ENCODE assay signal across 8 mouse cellular contexts in genomic region chr7:43671809-43672580, GRCm38 (mm10). TPM values are rescaled to one million over a fixed set of nuclear protein-coding genes. Genes with fewer than 3 reads are reported as not detected.
DNase-seq lines count a peak whose midpoint lies in the region; ATAC-seq lines count a peak whose summit lies in the region.

TSS of gene Ctu1 (plus strand) at chr7:43672016.

- H3K4me3 ChIP-seq in hindbrain, embryonic 11.5 days (ENCODE audit: low read depth, low read length) = peak within 1 kb of the TSS; percentile 47

- under 1% methylated on average over 26 of the region's 26 CpGs for WGBS in hindbrain, embryonic 11.5 days

- peak within 1 kb of the TSS; percentile 46 for H3K4me2 ChIP-seq in hindbrain, embryonic 11.5 days (replicated peaks; ENCODE audit: low read depth, low read length)

- ATAC-seq in hindbrain, embryonic 11.5 days (ENCODE audit: low FRiP score) = peak; percentile 94

- no peaks in the 10 kb centered on the region for H3K27me3 ChIP-seq in hindbrain, embryonic 11.5 days (ENCODE audit: control insufficient read depth, insufficient read depth, low read length)

- H3K36me3 ChIP-seq in hindbrain, embryonic 11.5 days (ENCODE audit: control insufficient read depth, insufficient read depth, low read length) = peaks cover 14% of the 10 kb centered on the region

- DNase-seq in Muller cell, postnatal 12 days (ENCODE audit: inconsistent ontology term) = peak; percentile 93
- peak; percentile 94 for DNase-seq in cerebellum, adult 9-11 months
- DNase-seq in frontal cortex, adult 2 months (ENCODE audit: extremely low spot score in 1 of 2, low spot score in 1 of 2) = peak; percentile 95 to 96
- DNase-seq in hindbrain, embryonic 11.5 days (ENCODE audit: low spot score) = peak; percentile 89
- DNase-seq in layer of hippocampus, postnatal 10 days (ENCODE audit: low spot score in 2 of 2) = peak; percentile 84 to 86
- DNase-seq in lung, postnatal 10 days = peak; percentile 95
- DNase-seq in ovary, postnatal 36 days (ENCODE audit: low spot score) = peak; percentile 87
- DNase-seq in thymus, postnatal 25 days = peak; percentile 85

- H3K9me3 ChIP-seq in hindbrain, embryonic 11.5 days (ENCODE audit: control insufficient read depth, low read length) = no peaks in the 10 kb centered on the region

- peak within 1 kb of the TSS; percentile 46 for H3K9ac ChIP-seq in hindbrain, embryonic 11.5 days (ENCODE audit: low read depth, low read length)

- H3K4me1 ChIP-seq in hindbrain, embryonic 11.5 days (replicated peaks; ENCODE audit: control insufficient read depth, insufficient read depth, low read length) = peaks cover 2% of the 10 kb centered on the region; the same call in 1 of the 2 replicates

- H3K27ac ChIP-seq in hindbrain, embryonic 11.5 days (ENCODE audit: low read depth, low read length) = no peak within 1 kb of the TSS

RNA-seq across cellular contexts. Expression of gene Ctu1, which starts in this region (rescaled TPM):
- polyA plus RNA-seq in frontal cortex, adult 2 months (2012; rRNA removed) = 9.2 and 9.4 TPM in 2 replicates
- polyA plus RNA-seq in hindbrain, embryonic 11.5 days (2014; fragmentation: Nextera tagmentation; extraction: Ambion mirVana) = 9.0 and 9.7 TPM in 2 replicates
- 10 to 100 TPM; 15.0 to 15.2 TPM for total RNA-seq in layer of hippocampus, postnatal 10 days (2021)
